Mouse (Mus musculus) intestine, postnatal 0 days (tissue): ENCODE measurements around the gene Mre11a. TPM values are rescaled to one million over a fixed set of nuclear protein-coding genes. Genes with fewer than 3 reads are reported as not detected.
A peak's percentile ranks its signal among the peaks of the same experiment; 100 is the strongest.

Experiments used
- ATAC-seq: fragments of 200-750 bp; cut with Nextera tagmentation; 2 replicates; pipeline ENCODE4 v1.8.0; 2017; ENCODE audit warnings: mild to moderate bottlenecking, moderate TSS enrichment, moderate library complexity
- H3K27ac ChIP-seq: fragments of 300-500 bp; sonication (generic); 2 replicates; pipeline ENCODE4 v1.5.1; 2014; ENCODE audit warnings: mild to moderate bottlenecking, low read depth, low read length, moderate library complexity
- H3K27me3 ChIP-seq: fragments of 300-500 bp; sonication (generic); replicated peaks from 2 replicates; pipeline ENCODE4 v1.6.1; 2014; ENCODE audit warnings: low read length, mixed read lengths; ENCODE audit not compliant: control insufficient read depth, insufficient read depth
- H3K36me3 ChIP-seq: fragments of 300-500 bp; sonication (generic); 2 replicates; pipeline ENCODE4 v1.6.1; 2014; ENCODE audit warnings: mild to moderate bottlenecking, moderate library complexity; ENCODE audit not compliant: control insufficient read depth, insufficient read depth
- H3K4me1 ChIP-seq: fragments of 300-500 bp; sonication (generic); replicated peaks from 2 replicates; pipeline ENCODE4 v1.6.1; 2014; ENCODE audit warnings: antibody characterized with exemption, low read length, mixed read lengths; ENCODE audit not compliant: control insufficient read depth, insufficient read depth
- H3K4me2 ChIP-seq: fragments of 300-500 bp; sonication (generic); replicated peaks from 2 replicates; pipeline ENCODE4 v1.6.1; 2014; ENCODE audit warnings: low read depth, mild to moderate bottlenecking, moderate library complexity
- H3K4me3 ChIP-seq: fragments of 300-500 bp; sonication (generic); 2 replicates; pipeline ENCODE4 v1.5.1; 2014; ENCODE audit warnings: low read depth, low read length
- H3K9ac ChIP-seq: fragments of 300-500 bp; sonication (generic); 2 replicates; pipeline ENCODE4 v1.6.1; 2014; ENCODE audit warnings: mild to moderate bottlenecking, low read depth, low read length
- H3K9me3 ChIP-seq: fragments of 300-500 bp; sonication (generic); 2 replicates; pipeline ENCODE4 v1.6.1; 2016; ENCODE audit warnings: mixed run types; ENCODE audit not compliant: control insufficient read depth
- CTCF ChIP-seq: sonication (generic); IDR thresholded peaks from 2 replicates; pipeline ENCODE4 v1.5.1; 2016; ENCODE audit warnings: low read depth, mild to moderate bottlenecking, control low read depth, antibody characterized with exemption, moderate library complexity
- WGBS: fragments of 180-500 bp; shearing (Covaris S2); extraction: QIAGEN DNeasy Blood & Tissue Kit; methylation state at CpG from one replicate; pipeline ENCODE4 v1.1.7; 2014; 5-methylcytosine and 5-hydroxymethylcytosine counted together
- polyA plus RNA-seq: library from polyadenylated mRNA; unstranded; fragments of >200 nt; fragmentation: Nextera tagmentation; extraction: Ambion mirVana; gene quantifications from 2 replicates; pipeline ENCODE4 v1.2.1, GENCODE M21; 2015

The Mre11a gene
- polyA plus RNA-seq, 1 experiment from 2014 or later = 5.8 TPM

- H3K36me3 ChIP-seq = no peaks in the 10 kb centered on the region
- TF ChIP-seq CTCF = no peak
- H3K4me2 ChIP-seq = no peak within 1 kb of the TSS
- H3K9me3 ChIP-seq = no peaks in the 10 kb centered on the region
- H3K4me3 ChIP-seq = no peak within 1 kb of the TSS
- H3K27ac ChIP-seq = no peak within 1 kb of the TSS
- no peaks in the 10 kb centered on the region for H3K4me1 ChIP-seq
- H3K27me3 ChIP-seq = 0 out of 2 replicates have a peak, but pooled peaks cover 4% of the 10 kb centered on the region
- ATAC-seq = no peak
- H3K9ac ChIP-seq = no peak within 1 kb of the TSS
- WGBS = 27% methylated on average over 23 of the region's 23 CpGs
Observed at GRCm38 (mm10) chr9:14770803-14771471, 13.5 kb upstream of the Mre11a start, which contains the start of gene 1700012B09Rik. Gene 1700012B09Rik (minus strand): TSS chr9:14771030.

GRCm38 (mm10) chr9:14772074-14772473 lies 12.4 kb upstream of the Mre11a start:
- no peak for ATAC-seq
- Histone ChIP-seq H3K4me1 (no peaks in the 10 kb centered on the region), H3K27ac (no peak overlapping the region), H3K36me3 (no peaks in the 10 kb centered on the region), H3K9me3 (no peaks in the 10 kb centered on the region), H3K27me3 (0 out of 2 replicates have a peak, but pooled peaks cover 4% of the 10 kb centered on the region), H3K4me2 (no peak overlapping the region), H3K9ac (no peak overlapping the region), H3K4me3 (no peak overlapping the region)
- TF ChIP-seq CTCF = no peak
- 82% methylated on average over 2 of the region's 2 CpGs for WGBS

GRCm38 (mm10) chr9:14773813-14774212 lies 10.6 kb upstream of the Mre11a start:
- Histone ChIP-seq H3K27ac (no peak overlapping the region), H3K36me3 (0 out of 2 replicates have a peak, but pooled peaks cover 7% of the 10 kb centered on the region), H3K9ac (no peak overlapping the region), H3K4me2 (no peak overlapping the region), H3K4me3 (no peak overlapping the region), H3K27me3 (0 out of 2 replicates have a peak, but pooled peaks cover 4% of the 10 kb centered on the region), H3K4me1 (0 out of 2 replicates have a peak, but pooled peaks cover 3% of the 10 kb centered on the region), H3K9me3 (no peaks in the 10 kb centered on the region)
- 44% methylated on average over 2 of the region's 2 CpGs for WGBS
- TF ChIP-seq CTCF = peak; percentile 55
- ATAC-seq = no peak

- Histone ChIP-seq H3K27ac (no peak overlapping the region), H3K36me3 (peaks cover 21% of the 10 kb centered on the region; the same call in 1 of the 2 replicates), H3K9ac (no peak overlapping the region), H3K9me3 (no peaks in the 10 kb centered on the region), H3K4me1 (0 out of 2 replicates have a peak, but pooled peaks cover 3% of the 10 kb centered on the region), H3K4me2 (peak overlapping the region; percentile 35), H3K27me3 (no peaks in the 10 kb centered on the region), H3K4me3 (no peak overlapping the region)
- ATAC-seq = no peak
- no peak for TF ChIP-seq CTCF
- WGBS = 30% methylated on average over 13 of the region's 13 CpGs
Observed at GRCm38 (mm10) chr9:14778341-14778740, 6.1 kb upstream of the Mre11a start.

GRCm38 (mm10) chr9:14787356-14787755 lies 2.9 kb downstream of the Mre11a start:
- no peak overlapping the region for H3K4me2 ChIP-seq
- H3K4me3 ChIP-seq = no peak overlapping the region
- no peak overlapping the region for H3K9ac ChIP-seq
- TF ChIP-seq CTCF = no peak
- ATAC-seq = no peak
- peaks cover 35% of the 10 kb centered on the region for H3K36me3 ChIP-seq
- no peaks in the 10 kb centered on the region for H3K9me3 ChIP-seq
- H3K27me3 ChIP-seq = no peaks in the 10 kb centered on the region
- WGBS = 92% methylated on average over 6 of the region's 6 CpGs
- 0 out of 2 replicates have a peak, but pooled peaks cover 3% of the 10 kb centered on the region for H3K4me1 ChIP-seq
- H3K27ac ChIP-seq = no peak overlapping the region

GRCm38 (mm10) chr9:14805714-14806113 lies 21.3 kb downstream of the Mre11a start:
- Histone ChIP-seq H3K4me3 (no peak overlapping the region), H3K9me3 (no peaks in the 10 kb centered on the region), H3K9ac (no peak overlapping the region), H3K4me1 (no peaks in the 10 kb centered on the region), H3K27me3 (no peaks in the 10 kb centered on the region), H3K36me3 (peaks cover 64% of the 10 kb centered on the region), H3K27ac (no peak overlapping the region), H3K4me2 (no peak overlapping the region)
- TF ChIP-seq CTCF = no peak
- 79% methylated on average over 2 of the region's 2 CpGs for WGBS
- ATAC-seq = no peak
